Mouse (Mus musculus) G1E (cell line): ENCODE measurements around the gene Fat4. TPM values are rescaled to one million over a fixed set of nuclear protein-coding genes. Genes with fewer than 3 reads are reported as not detected.

ENCODE experiments used
- ATAC-seq: 2 replicates; pipeline ENCODE4 v1.8.0; 2016; ENCODE audit warnings: mild to moderate bottlenecking; ENCODE audit not compliant: insufficient number of reproducible peaks, poor library complexity, low FRiP score, severe bottlenecking; ENCODE audit errors: extremely low read depth
- DNase-seq: peaks from one replicate; pipeline ENCODE4 v3.0.0; 2012; ENCODE audit warnings: low spot score
- H3K27me3 ChIP-seq: 2 replicates; pipeline ENCODE4 v1.6.1; 2012; ENCODE audit warnings: mild to moderate bottlenecking, low read length, inconsistent platforms; ENCODE audit not compliant: insufficient read depth
- H3K36me3 ChIP-seq: replicated peaks from 2 replicates; pipeline ENCODE3; 2012; ENCODE audit warnings: mild to moderate bottlenecking, inconsistent platforms
- H3K4me1 ChIP-seq: 2 replicates; pipeline ENCODE4 v1.6.1; 2012; ENCODE audit warnings: low read depth, low read length, inconsistent platforms, mixed read lengths; ENCODE audit not compliant: insufficient read depth
- H3K4me3 ChIP-seq: 2 replicates; pipeline ENCODE4 v1.5.1; 2012; ENCODE audit warnings: low read depth, mild to moderate bottlenecking, inconsistent platforms, low read length, moderate library complexity, mixed read lengths
- H3K9me3 ChIP-seq: replicated peaks from 2 replicates; pipeline ENCODE4 v1.6.1; 2012; ENCODE audit warnings: inconsistent platforms
- CTCF ChIP-seq: IDR thresholded peaks from 2 replicates; pipeline ENCODE4 v1.5.1; 2012; ENCODE audit warnings: low read depth, low read length, inconsistent platforms, mixed read lengths
- GATA1 ChIP-seq: IDR thresholded peaks from 2 replicates; pipeline ENCODE4 v1.6.1; 2012; ENCODE audit warnings: borderline replicate concordance, low read length, inconsistent platforms, mixed read lengths
- GATA2 ChIP-seq: IDR thresholded peaks from 2 replicates; pipeline ENCODE4 v1.6.1; 2012; ENCODE audit warnings: low read depth, low read length, inconsistent platforms, borderline replicate concordance
- POLR2AphosphoS5 ChIP-seq: IDR thresholded peaks from 2 replicates; pipeline ENCODE4 v1.6.1; 2012; ENCODE audit warnings: low read depth, low read length, inconsistent platforms; ENCODE audit not compliant: insufficient replicate concordance
- TAL1 ChIP-seq: conservative IDR thresholded peaks from 2 replicates; pipeline ENCODE4 v1.6.1; 2012; ENCODE audit warnings: low read depth, low read length, inconsistent platforms, mixed read lengths
- polyA plus RNA-seq: library from polyadenylated mRNA; stranded (reverse); fragments of >175 nt; gene quantifications from 2 replicates; pipeline ENCODE4 v1.2.3, GENCODE M21; 2012
- total RNA-seq, 2 experiments: library from RNA; stranded (forward) in 1 of 2; stranded (reverse) in 1 of 2; fragments of 200-1000 nt in 1 of 2; fragments of >200 nt in 1 of 2; fragmentation: Nextera tagmentation in 1 of 2; gene quantifications; 2 replicates each; pipeline ENCODE4 v1.2.3; 2014 to 2017

Gene Fat4
- total RNA-seq (2014; fragmentation: Nextera tagmentation) (not detected in 2 replicates), total RNA-seq (2017) (0.06 and 0.22 TPM in 2 replicates), polyA plus RNA-seq (not detected in 2 replicates)

DNA sequence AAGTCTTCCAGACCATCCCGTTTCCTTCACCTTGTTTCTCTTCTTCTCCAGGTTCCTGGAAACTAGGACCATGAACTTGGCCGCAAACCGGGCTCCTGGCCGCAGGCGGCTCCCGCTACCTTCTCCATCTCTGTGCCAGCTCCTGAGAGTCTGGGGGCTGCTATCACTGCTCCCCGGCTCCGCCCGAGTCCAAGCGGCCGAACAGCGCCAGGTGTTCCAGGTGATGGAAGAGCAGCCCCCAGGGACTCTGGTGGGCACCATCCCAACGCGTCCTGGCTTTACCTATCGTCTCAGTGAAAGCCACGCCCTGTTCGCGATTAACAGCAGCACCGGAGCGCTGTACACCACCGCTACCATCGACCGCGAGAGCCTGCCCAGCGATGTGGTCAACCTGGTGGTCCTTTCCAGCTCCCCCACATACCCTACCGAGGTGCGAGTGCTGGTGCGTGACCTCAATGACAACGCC, at the start of gene Fat4:
TSS of gene Fat4 (plus strand) at position 51 of the 466 bp plus-strand sequence.
- ATAC-seq (no peak), DNase-seq (no peak)
- Histone ChIP-seq H3K9me3 (peaks cover 74% of the 10 kb centered on the region), H3K4me1 (no peaks in the 10 kb centered on the region), H3K27me3 (no peaks in the 10 kb centered on the region), H3K36me3 (no peaks in the 10 kb centered on the region), H3K4me3 (peak within 1 kb of the TSS; percentile 26; the same call in 1 of the 2 replicates)
- TF ChIP-seq GATA1 (no peak), TAL1 (no peak), CTCF (no peak), POLR2AphosphoS5 (no peak), GATA2 (no peak)

DNA sequence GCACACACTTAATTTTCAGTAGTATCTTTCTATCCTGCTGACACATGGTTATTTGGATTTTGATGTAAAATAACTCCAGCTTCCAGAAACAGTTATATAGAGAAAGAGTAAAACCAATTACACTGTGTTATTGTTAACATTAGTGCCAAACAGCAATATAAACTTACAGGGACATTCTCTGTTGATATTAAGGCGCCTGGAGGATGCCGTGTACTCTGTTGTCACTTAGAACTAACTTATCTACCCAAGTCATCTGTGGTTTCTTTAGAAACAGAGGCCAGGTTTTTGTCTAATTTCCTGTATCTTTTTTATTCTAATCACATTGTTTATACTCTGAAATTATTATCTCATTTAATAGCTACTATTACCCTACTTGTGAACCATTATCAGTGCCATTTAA, 47.3 kb upstream of the Fat4 start:
- no peak for DNase-seq
- Histone ChIP-seq H3K9me3 (peaks cover 9% of the 10 kb centered on the region), H3K36me3 (no peaks in the 10 kb centered on the region), H3K27me3 (no peaks in the 10 kb centered on the region), H3K4me1 (no peaks in the 10 kb centered on the region), H3K4me3 (no peak overlapping the region)
- TF ChIP-seq CTCF, result no peak
- TF ChIP-seq GATA2, result no peak
- no peak for TF ChIP-seq POLR2AphosphoS5
- no peak for TF ChIP-seq TAL1
- TF ChIP-seq GATA1, result no peak
- no peak for ATAC-seq

DNA sequence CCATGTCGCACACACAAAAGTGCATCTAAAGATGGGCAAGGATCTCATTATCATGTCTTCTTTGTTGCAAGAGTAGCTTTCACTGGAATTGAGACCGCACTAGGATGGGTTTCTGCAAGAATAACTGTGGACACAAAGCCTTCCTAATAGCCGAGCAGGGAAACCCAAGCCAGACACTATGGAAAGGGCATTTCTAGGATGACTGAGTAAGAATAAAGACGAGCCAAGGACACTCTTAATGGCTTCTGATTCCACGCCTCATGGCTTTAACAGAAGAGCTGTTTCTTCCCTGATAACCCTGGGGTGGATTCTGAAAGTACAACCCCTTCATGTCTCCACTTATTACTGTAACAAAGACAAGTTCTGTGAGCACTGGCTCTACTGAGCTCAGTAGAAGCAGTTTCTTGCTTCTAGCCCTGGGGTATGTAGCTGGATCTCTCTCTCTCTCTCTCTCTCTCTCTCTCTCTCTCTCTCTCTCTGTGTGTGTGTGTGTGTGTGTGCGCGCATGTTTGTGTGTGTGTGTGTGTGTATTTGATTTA, 43.7 kb upstream of the Fat4 start:
- ATAC-seq, result no peak
- no peak for DNase-seq
- TF ChIP-seq GATA2 (no peak), POLR2AphosphoS5 (no peak), CTCF (no peak), TAL1 (no peak), GATA1 (no peak)
- Histone ChIP-seq H3K9me3 (peaks cover 12% of the 10 kb centered on the region), H3K4me3 (no peak overlapping the region), H3K27me3 (no peaks in the 10 kb centered on the region), H3K36me3 (no peaks in the 10 kb centered on the region), H3K4me1 (no peaks in the 10 kb centered on the region)

DNA sequence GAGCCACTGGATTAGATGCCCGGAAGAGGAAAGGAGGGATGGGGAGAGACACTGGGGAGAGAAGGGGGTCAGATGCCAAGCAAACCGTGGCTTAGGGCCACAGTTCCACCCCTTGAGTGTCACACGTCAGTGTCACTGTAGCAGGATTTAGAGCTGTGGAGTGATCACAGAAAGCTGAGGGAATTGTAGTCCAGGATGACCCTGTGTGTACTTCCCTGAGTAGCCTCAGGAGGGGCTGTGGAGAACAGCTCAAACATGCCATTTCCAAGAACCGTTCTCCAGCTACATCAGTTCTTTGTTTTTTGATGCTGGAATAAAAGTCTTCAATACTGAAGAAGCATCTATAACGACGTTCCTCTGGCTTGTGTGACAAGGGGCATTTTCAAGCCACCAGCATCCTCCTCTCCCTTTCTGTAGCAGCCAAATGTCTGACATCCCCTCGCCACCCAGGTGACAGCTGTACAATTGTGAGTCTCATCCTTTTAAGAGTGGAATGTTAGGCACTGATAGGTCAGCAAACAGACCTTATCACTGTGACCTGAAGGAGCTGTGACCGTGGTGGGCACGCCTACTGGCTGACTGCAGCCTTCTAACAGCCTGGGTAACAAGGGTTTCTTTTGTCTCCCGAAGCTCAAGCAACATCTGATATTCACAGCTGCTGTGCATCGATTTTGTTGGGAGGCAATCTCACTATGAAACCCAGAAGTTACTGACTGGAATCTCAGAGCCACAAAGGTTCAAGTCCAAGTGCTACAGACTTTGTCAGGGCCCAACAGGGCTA, 39.9 kb upstream of the Fat4 start:
- TF ChIP-seq GATA1 (no peak), TAL1 (no peak), POLR2AphosphoS5 (no peak), CTCF (no peak), GATA2 (no peak)
- Histone ChIP-seq H3K36me3 (no peaks in the 10 kb centered on the region), H3K4me3 (no peak overlapping the region), H3K9me3 (peaks cover 10% of the 10 kb centered on the region), H3K4me1 (no peaks in the 10 kb centered on the region), H3K27me3 (no peaks in the 10 kb centered on the region)
- no peak for DNase-seq
- no peak for ATAC-seq

DNA sequence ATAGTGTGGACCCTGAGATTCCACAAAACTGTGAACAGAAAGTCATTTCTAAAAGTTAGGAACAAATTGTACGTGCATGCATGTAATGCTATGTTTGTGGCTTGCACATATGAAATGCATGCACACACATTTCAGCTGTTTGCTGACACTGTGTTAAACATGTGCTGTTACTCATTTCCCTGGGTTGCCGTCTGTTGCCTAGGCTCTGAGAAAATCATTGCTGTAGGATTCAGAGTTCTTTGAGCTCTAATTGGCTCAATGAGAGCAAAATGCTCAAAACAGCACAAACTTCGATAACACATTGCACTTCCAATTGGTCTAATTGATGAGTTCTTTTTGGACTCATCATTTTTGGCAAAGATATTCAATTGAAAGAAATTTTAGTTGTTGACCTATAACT, 37.7 kb upstream of the Fat4 start:
- ATAC-seq (no peak), DNase-seq (no peak)
- Histone ChIP-seq H3K36me3 (no peaks in the 10 kb centered on the region), H3K4me1 (no peaks in the 10 kb centered on the region), H3K9me3 (peaks cover 12% of the 10 kb centered on the region), H3K27me3 (no peaks in the 10 kb centered on the region), H3K4me3 (no peak overlapping the region)
- TF ChIP-seq CTCF, result no peak
- TF ChIP-seq GATA1, result no peak
- no peak for TF ChIP-seq TAL1
- no peak for TF ChIP-seq POLR2AphosphoS5
- no peak for TF ChIP-seq GATA2

DNA sequence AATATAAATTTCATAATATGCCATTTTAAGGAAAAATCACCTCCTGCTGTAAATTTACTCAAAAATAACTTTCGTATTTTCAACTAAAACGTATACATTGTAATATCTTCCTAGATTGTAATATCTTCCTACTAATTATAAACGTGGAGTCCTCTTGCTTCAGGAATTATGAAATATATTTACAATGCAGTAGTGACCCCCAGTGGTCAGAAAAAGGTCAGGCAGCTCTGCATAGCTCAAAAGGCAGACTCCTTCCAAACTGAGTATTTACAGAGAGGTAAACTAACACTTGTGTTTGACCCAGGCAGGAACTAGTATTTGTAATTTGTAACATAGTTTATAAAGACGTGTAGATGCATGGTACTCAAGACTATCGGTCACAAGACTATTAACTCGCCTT, 37.2 kb upstream of the Fat4 start:
- H3K36me3 ChIP-seq, result no peaks in the 10 kb centered on the region
- TF ChIP-seq CTCF, result no peak
- no peak for TF ChIP-seq TAL1
- H3K4me3 ChIP-seq, result no peak overlapping the region
- DNase-seq (no peak), ATAC-seq (no peak)
- H3K4me1 ChIP-seq, result no peaks in the 10 kb centered on the region
- H3K9me3 ChIP-seq, result peaks cover 12% of the 10 kb centered on the region
- H3K27me3 ChIP-seq, result no peaks in the 10 kb centered on the region
